Mouse (Mus musculus) MEL (cell line): ENCODE results near the gene Cyfip1. TPM values are rescaled to one million over a fixed set of nuclear protein-coding genes. Genes with fewer than 3 reads are reported as not detected.

ENCODE experiments used
- DNase-seq: peaks from one replicate; pipeline ENCODE4 v3.0.0; 2011; ENCODE audit warnings: low read depth, low spot score
- H3K27ac ChIP-seq: 2 replicates; pipeline ENCODE4 v1.5.1; 2012; ENCODE audit warnings: low read depth, mild to moderate bottlenecking, control low read depth, low read length, moderate library complexity; ENCODE audit not compliant: control insufficient read depth
- H3K27me3 ChIP-seq, 2 experiments: fragments of 150-350 bp in 1 of 2; sonication (generic) in 1 of 2; 2 replicates each; pipeline ENCODE4 v1.6.1; 2012; ENCODE audit warnings: low read length in 2 of 2, mild to moderate bottlenecking in 2 of 2, improper control_type of control experiment in 1 of 2, moderate library complexity in 1 of 2; ENCODE audit not compliant: insufficient read depth in 2 of 2, control insufficient read depth in 1 of 2
- H3K36me3 ChIP-seq, 2 experiments: 2 replicates each; pipeline ENCODE4 v1.6.1; 2012 to 2014; ENCODE audit warnings: low read length in 2 of 2, improper control_type of control experiment in 1 of 2, inconsistent platforms in 1 of 2, mild to moderate bottlenecking in 1 of 2; ENCODE audit not compliant: insufficient read depth in 2 of 2, control insufficient read depth in 1 of 2
- H3K4me1 ChIP-seq, 2 experiments: fragments of 150-350 bp in 1 of 2; sonication (generic) in 1 of 2; 2 replicates each; pipeline ENCODE4 v1.6.1; 2012; ENCODE audit warnings: low read length in 2 of 2, improper control_type of control experiment in 1 of 2, mild to moderate bottlenecking in 1 of 2; ENCODE audit not compliant: insufficient read depth in 2 of 2, control insufficient read depth in 1 of 2
- H3K4me3 ChIP-seq, 2 experiments: fragments of 150-350 bp in 1 of 2; sonication (generic) in 1 of 2; 2 replicates each; pipeline ENCODE4 v1.5.1; 2012; ENCODE audit warnings: low read depth in 2 of 2, low read length in 2 of 2, mild to moderate bottlenecking in 2 of 2, moderate library complexity in 2 of 2, control low read depth in 1 of 2, improper control_type of control experiment in 1 of 2; ENCODE audit not compliant: control insufficient read depth in 1 of 2, insufficient read depth in 1 of 2
- H3K79me2 ChIP-seq: 2 replicates; pipeline ENCODE4 v1.6.1; 2012; ENCODE audit warnings: mild to moderate bottlenecking, low read length, moderate library complexity; ENCODE audit not compliant: control insufficient read depth, poor library complexity, insufficient read depth
- H3K9ac ChIP-seq: 2 replicates; pipeline ENCODE4 v1.6.1; 2012; ENCODE audit warnings: low read depth, mild to moderate bottlenecking, control low read depth, low read length, moderate library complexity; ENCODE audit not compliant: control insufficient read depth, poor library complexity, severe bottlenecking
- H3K9me3 ChIP-seq: fragments of 150-350 bp; sonication (generic); replicated peaks from 2 replicates; pipeline ENCODE4 v1.6.1; 2012; ENCODE audit warnings: mild to moderate bottlenecking, low read length, improper control_type of control experiment, moderate library complexity; ENCODE audit not compliant: insufficient read depth
- BHLHE40 ChIP-seq: IDR thresholded peaks from 2 replicates; pipeline ENCODE4 v1.6.1; 2012; ENCODE audit warnings: low read depth, mild to moderate bottlenecking, inconsistent platforms, low read length, improper control_type of control experiment, borderline replicate concordance
- CHD1 ChIP-seq: IDR thresholded peaks from 2 replicates; pipeline ENCODE4 v1.6.1; 2012; ENCODE audit warnings: low read depth, mild to moderate bottlenecking, inconsistent platforms, low read length, improper control_type of control experiment
- CHD2 ChIP-seq: IDR thresholded peaks from 2 replicates; pipeline ENCODE4 v1.6.1; 2011; ENCODE audit warnings: low read length, improper control_type of control experiment
- E2F4 ChIP-seq: IDR thresholded peaks from 2 replicates; pipeline ENCODE4 v1.6.1; 2011; ENCODE audit warnings: low read depth, low read length, improper control_type of control experiment, borderline replicate concordance
- GABPA ChIP-seq: IDR thresholded peaks from 2 replicates; pipeline ENCODE4 v1.6.1; 2012; ENCODE audit warnings: low read depth, mild to moderate bottlenecking, inconsistent platforms, low read length, improper control_type of control experiment, moderate library complexity
- KAT2A ChIP-seq: conservative IDR thresholded peaks from 2 replicates; pipeline ENCODE4 v1.6.1; 2012; ENCODE audit warnings: low read depth, low read length, improper control_type of control experiment, inconsistent platforms
- MAZ ChIP-seq: IDR thresholded peaks from 2 replicates; pipeline ENCODE4 v1.6.1; 2012; ENCODE audit warnings: low read depth, mild to moderate bottlenecking, inconsistent platforms, low read length, improper control_type of control experiment
- NELFE ChIP-seq: IDR thresholded peaks from 2 replicates; pipeline ENCODE4 v1.6.1; 2011; ENCODE audit warnings: low read depth, low read length, improper control_type of control experiment
- NRF1 ChIP-seq: IDR thresholded peaks from 2 replicates; pipeline ENCODE4 v1.6.1; 2014; ENCODE audit warnings: low read depth, mild to moderate bottlenecking, inconsistent platforms, low read length, improper control_type of control experiment, moderate library complexity; ENCODE audit not compliant: poor library complexity, insufficient read depth, severe bottlenecking
- POLR2A ChIP-seq, 2 experiments: IDR thresholded peaks; 2 replicates each; pipeline ENCODE4 v1.6.1; 2011 to 2012; ENCODE audit warnings: low read length in 2 of 2, mild to moderate bottlenecking in 2 of 2, control low read depth in 1 of 2, improper control_type of control experiment in 1 of 2, low read depth in 1 of 2, moderate library complexity in 1 of 2; ENCODE audit not compliant: control insufficient read depth in 1 of 2, insufficient read depth in 1 of 2, poor library complexity in 1 of 2
- POLR2AphosphoS2 ChIP-seq: IDR thresholded peaks from 2 replicates; pipeline ENCODE4 v1.6.1; 2011; ENCODE audit warnings: low read length, improper control_type of control experiment
- POLR2AphosphoS5 ChIP-seq: IDR thresholded peaks from 2 replicates; pipeline ENCODE4 v1.6.1; 2012; ENCODE audit warnings: low read depth, borderline replicate concordance, mild to moderate bottlenecking, inconsistent platforms, low read length, moderate library complexity, mixed read lengths
- SMC3 ChIP-seq: IDR thresholded peaks from 2 replicates; pipeline ENCODE4 v1.6.1; 2011; ENCODE audit warnings: low read depth, low read length, improper control_type of control experiment
- TBP ChIP-seq: IDR thresholded peaks from 2 replicates; pipeline ENCODE4 v1.8.0; 2011; ENCODE audit warnings: low read depth, low read length, improper control_type of control experiment
- TCF12 ChIP-seq: IDR thresholded peaks from 2 replicates; pipeline ENCODE4 v1.6.1; 2014; ENCODE audit warnings: low read depth, mild to moderate bottlenecking, inconsistent platforms, low read length, improper control_type of control experiment, moderate library complexity
- USF1 ChIP-seq: IDR thresholded peaks from 2 replicates; pipeline ENCODE4 v1.6.1; 2014; ENCODE audit warnings: low read depth, mild to moderate bottlenecking, inconsistent platforms, low read length, improper control_type of control experiment, moderate library complexity
- ZMIZ1 ChIP-seq: IDR thresholded peaks from 2 replicates; pipeline ENCODE4 v1.6.1; 2012; ENCODE audit warnings: low read depth, mild to moderate bottlenecking, inconsistent platforms, low read length, improper control_type of control experiment, moderate library complexity
- ZNF384 ChIP-seq: IDR thresholded peaks from 2 replicates; pipeline ENCODE4 v1.6.1; 2012; ENCODE audit warnings: low read depth, mild to moderate bottlenecking, inconsistent platforms, low read length, improper control_type of control experiment
- polyA plus RNA-seq, 2 experiments: library from polyadenylated mRNA; stranded (reverse) in 1 of 2; unstranded in 1 of 2; fragments of >175 nt in 1 of 2; fragments of >200 nt in 1 of 2; gene quantifications; 2 replicates each; pipeline versions ENCODE4 v1.2.1 to v1.2.4; 2012; ENCODE audit warnings: low replicate concordance in 2 of 2, low read depth in 1 of 2; ENCODE audit not compliant: insufficient read length in 2 of 2, insufficient read depth in 1 of 2, missing spikeins in 1 of 2
- total RNA-seq: library from RNA; depleted of rRNA; stranded (reverse); fragments of 300-350 nt; gene quantifications from 2 replicates; pipeline ENCODE4 v1.2.3, GENCODE M21; 2012

Gene Cyfip1
- total and polyA plus RNA-seq, 3 experiments = 18.3 to 124 (median 27.6) TPM

GRCm38 (mm10) chr7:55809967-55810366 lies 31.6 kb upstream of the Cyfip1 start:
- peaks cover 6 to 38% of the 10 kb centered on the region in 2 experiments for H3K36me3 ChIP-seq
- H3K9me3 ChIP-seq = no peaks in the 10 kb centered on the region
- no peak for DNase-seq
- H3K9ac ChIP-seq = no peak overlapping the region
- H3K4me3 ChIP-seq = no peak overlapping the region
- H3K27me3 ChIP-seq = no peaks in the 10 kb centered on the region
- no peak overlapping the region for H3K27ac ChIP-seq
- H3K4me1 ChIP-seq = no peaks in the 10 kb centered on the region
- no peaks in the 10 kb centered on the region for H3K79me2 ChIP-seq
- TF ChIP-seq NRF1 = no peak
- TF ChIP-seq GABPA = no peak

GRCm38 (mm10) chr7:55824468-55824867 lies 17.1 kb upstream of the Cyfip1 start:
- no peaks in the 10 kb centered on the region for H3K27me3 ChIP-seq
- H3K9ac ChIP-seq = no peak overlapping the region
- no peak overlapping the region for H3K27ac ChIP-seq
- TF ChIP-seq MAZ (no peak), BHLHE40 (no peak), E2F4 (no peak), KAT2A (no peak), SMC3 (no peak), ZNF384 (no peak), POLR2AphosphoS5 (no peak), POLR2A (IDR thresholded peaks at IDR 0.05; ENCODE audit: control insufficient read depth in 1 of 2, insufficient read depth in 1 of 2, low read depth in 1 of 2, low read length in 2 of 2, poor library complexity in 1 of 2) (no peak), CHD1 (no peak), ZMIZ1 (no peak), POLR2AphosphoS2 (no peak), TCF12 (no peak), USF1 (no peak), TBP (no peak), NELFE (no peak), CHD2 (no peak)
- H3K4me3 ChIP-seq = no peak overlapping the region
- DNase-seq = no peak
- H3K79me2 ChIP-seq = no peaks in the 10 kb centered on the region
- H3K36me3 ChIP-seq = peaks cover 0 to 16% of the 10 kb centered on the region in 2 experiments; a peak in 3 of 4 replicates
- H3K9me3 ChIP-seq = no peaks in the 10 kb centered on the region
- no peaks in the 10 kb centered on the region for H3K4me1 ChIP-seq
